Mouse (Mus musculus): Measurements from ENCODE around the gene Scd3. TPM values are rescaled to one million over a fixed set of nuclear protein-coding genes. Genes with fewer than 3 reads are reported as not detected.

Scd3 gene
- polyA plus RNA-seq, 1 experiment = 0.05 TPM

DNA sequence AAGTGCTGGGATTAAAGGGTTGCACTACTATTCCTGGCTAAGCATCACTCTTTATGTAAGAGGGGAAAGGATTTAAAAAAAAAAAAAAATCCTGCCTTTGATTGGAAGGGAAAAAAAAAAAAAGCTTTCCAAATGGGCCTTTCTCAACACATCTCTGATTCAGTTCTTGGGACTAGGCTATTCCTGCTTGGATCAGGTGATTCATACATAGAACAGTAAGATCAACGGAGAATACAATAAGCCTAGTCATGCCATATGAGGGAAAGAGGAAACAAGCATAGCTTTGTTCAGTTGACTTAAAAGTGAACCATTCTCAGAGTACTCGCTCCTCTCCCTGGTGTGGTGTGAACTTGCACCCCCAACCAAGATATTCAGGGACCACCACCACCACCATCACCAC, 35.8 kb downstream of the Scd3 start:
- Histone ChIP-seq H3K79me2 (ENCODE audit: control insufficient read depth, insufficient read depth) (no peaks in the 10 kb centered on the region), H3K27me3 (ENCODE audit: control insufficient read depth, insufficient read depth, insufficient read length) (no peaks in the 10 kb centered on the region), H3ac (ENCODE audit: control insufficient read depth, insufficient read length) (no peak overlapping the region), H3K36me3 (ENCODE audit: control insufficient read depth, insufficient read depth) (no peaks in the 10 kb centered on the region), H3K4me3 (no peak overlapping the region), H3K4me2 (ENCODE audit: low read depth) (no peak overlapping the region)
- TF ChIP-seq MYOD1 (IDR thresholded peaks at IDR 0.05; ENCODE audit: control insufficient read depth in 1 of 3, insufficient read length in 2 of 3, low read depth in 2 of 3) (no peak), MYOG (IDR thresholded peaks at IDR 0.05; ENCODE audit: control insufficient read depth in 1 of 3, insufficient read depth in 1 of 3, insufficient read length in 2 of 3, low read depth in 2 of 3) (no peak), REST (IDR thresholded peaks at IDR 0.05; ENCODE audit: insufficient read depth, insufficient read length) (no peak), TCF3 (IDR thresholded peaks at IDR 0.05; ENCODE audit: insufficient read length, low read depth) (no peak), SRF (IDR thresholded peaks at IDR 0.05; ENCODE audit: control insufficient read depth, insufficient read length, low read depth) (no peak), TCF12 (IDR thresholded peaks at IDR 0.05; ENCODE audit: insufficient read depth, poor library complexity, severe bottlenecking) (no peak), USF1 (IDR thresholded peaks at IDR 0.05; ENCODE audit: low read depth) (no peak), POLR2AphosphoS2 (IDR thresholded peaks at IDR 0.05; ENCODE audit: insufficient read length, low read depth) (no peak), MAX (IDR thresholded peaks at IDR 0.05; ENCODE audit: low read depth) (no peak), E2F4 (IDR thresholded peaks at IDR 0.05; ENCODE audit: insufficient read depth) (no peak), CEBPB (IDR thresholded peaks at IDR 0.05; ENCODE audit: insufficient read depth, poor library complexity, severe bottlenecking) (no peak), POLR2A (IDR thresholded peaks at IDR 0.05; ENCODE audit: insufficient read length, low read depth) (no peak)

DNA sequence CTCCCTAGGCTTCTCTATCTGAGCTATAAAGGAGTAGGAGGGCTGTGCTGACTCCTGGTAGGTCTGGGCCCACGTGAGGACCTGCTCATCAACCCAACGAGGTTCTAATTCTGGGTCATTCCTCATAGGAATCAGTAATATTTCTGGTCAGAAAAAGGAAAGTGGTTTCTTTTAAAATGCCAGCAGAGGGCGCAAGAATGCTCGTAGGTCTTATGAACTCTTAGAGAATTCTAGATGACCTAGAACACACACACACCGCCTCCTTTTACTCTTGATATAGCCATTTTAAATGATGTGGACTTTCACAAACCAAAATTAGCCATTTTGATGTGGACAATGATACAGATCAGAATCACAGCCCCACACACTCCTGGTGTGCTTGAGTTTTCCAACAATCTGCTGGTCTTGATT, 42.7 kb downstream of the Scd3 start:
- H3K79me2 ChIP-seq (ENCODE audit: control insufficient read depth, insufficient read depth) = peaks cover 17% of the 10 kb centered on the region
- no peak overlapping the region for H3ac ChIP-seq (ENCODE audit: control insufficient read depth, insufficient read length)
- peak overlapping the region; percentile 100 for H3K4me2 ChIP-seq (ENCODE audit: low read depth)
- no peaks in the 10 kb centered on the region for H3K36me3 ChIP-seq (ENCODE audit: control insufficient read depth, insufficient read depth)
- TF ChIP-seq MYOG (IDR thresholded peaks at IDR 0.05; ENCODE audit: control insufficient read depth in 1 of 3, insufficient read depth in 1 of 3, insufficient read length in 2 of 3, low read depth in 2 of 3) (no peak), POLR2A (IDR thresholded peaks at IDR 0.05; ENCODE audit: insufficient read length, low read depth) (no peak), POLR2AphosphoS2 (IDR thresholded peaks at IDR 0.05; ENCODE audit: insufficient read length, low read depth) (no peak), SRF (IDR thresholded peaks at IDR 0.05; ENCODE audit: control insufficient read depth, insufficient read length, low read depth) (no peak), E2F4 (IDR thresholded peaks at IDR 0.05; ENCODE audit: insufficient read depth) (no peak), REST (IDR thresholded peaks at IDR 0.05; ENCODE audit: insufficient read depth, insufficient read length) (no peak), MAX (IDR thresholded peaks at IDR 0.05; ENCODE audit: low read depth) (no peak), TCF3 (IDR thresholded peaks at IDR 0.05; ENCODE audit: insufficient read length, low read depth) (no peak), MYOD1 (IDR thresholded peaks at IDR 0.05; ENCODE audit: control insufficient read depth in 1 of 3, insufficient read length in 2 of 3, low read depth in 2 of 3) (no peak), TCF12 (IDR thresholded peaks at IDR 0.05; ENCODE audit: insufficient read depth, poor library complexity, severe bottlenecking) (no peak), USF1 (IDR thresholded peaks at IDR 0.05; ENCODE audit: low read depth) (no peak), CEBPB (IDR thresholded peaks at IDR 0.05; ENCODE audit: insufficient read depth, poor library complexity, severe bottlenecking) (no peak)
- H3K4me3 ChIP-seq = no peak overlapping the region
- no peaks in the 10 kb centered on the region for H3K27me3 ChIP-seq (ENCODE audit: control insufficient read depth, insufficient read depth, insufficient read length)

DNA sequence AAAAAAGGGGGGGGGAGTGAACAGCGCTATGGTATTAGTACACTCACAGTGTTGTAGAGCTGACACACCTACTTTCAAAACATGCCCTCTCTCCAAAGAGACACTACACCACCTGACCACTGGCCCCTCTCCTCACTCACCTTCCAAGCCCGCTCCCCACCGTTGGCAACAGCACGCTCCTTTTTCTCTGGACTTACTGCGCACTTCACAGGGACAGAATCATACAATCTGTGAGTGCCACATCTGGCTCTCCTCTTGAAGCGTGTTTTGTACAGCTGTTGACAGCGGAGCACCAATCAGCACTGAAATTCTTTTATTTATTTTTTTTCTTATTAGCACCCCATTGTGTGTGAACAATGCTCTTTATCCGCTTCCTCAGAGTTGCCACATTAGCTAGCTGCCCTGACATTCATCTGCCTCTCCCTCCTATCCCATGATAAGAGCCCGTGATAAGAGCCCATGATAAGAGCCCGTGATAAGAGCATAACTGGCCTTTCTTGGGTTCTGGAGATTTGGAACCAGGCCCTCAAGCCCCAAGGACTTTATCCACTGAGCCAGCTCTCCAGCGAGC, 43.4 kb downstream of the Scd3 start:
- TF ChIP-seq SRF (IDR thresholded peaks at IDR 0.05; ENCODE audit: control insufficient read depth, insufficient read length, low read depth) = no peak
- TF ChIP-seq MYOG (IDR thresholded peaks at IDR 0.05; ENCODE audit: control insufficient read depth in 1 of 3, insufficient read depth in 1 of 3, insufficient read length in 2 of 3, low read depth in 2 of 3) = no peak
- no peak for TF ChIP-seq POLR2AphosphoS2 (IDR thresholded peaks at IDR 0.05; ENCODE audit: insufficient read length, low read depth)
- TF ChIP-seq TCF12 (IDR thresholded peaks at IDR 0.05; ENCODE audit: insufficient read depth, poor library complexity, severe bottlenecking) = no peak
- TF ChIP-seq POLR2A (IDR thresholded peaks at IDR 0.05; ENCODE audit: insufficient read length, low read depth) = no peak
- no peak for TF ChIP-seq CEBPB (IDR thresholded peaks at IDR 0.05; ENCODE audit: insufficient read depth, poor library complexity, severe bottlenecking)
- no peak for TF ChIP-seq MYOD1 (IDR thresholded peaks at IDR 0.05; ENCODE audit: control insufficient read depth in 1 of 3, insufficient read length in 2 of 3, low read depth in 2 of 3)
- no peak for TF ChIP-seq TCF3 (IDR thresholded peaks at IDR 0.05; ENCODE audit: insufficient read length, low read depth)
- no peak for TF ChIP-seq USF1 (IDR thresholded peaks at IDR 0.05; ENCODE audit: low read depth)
- no peak for TF ChIP-seq REST (IDR thresholded peaks at IDR 0.05; ENCODE audit: insufficient read depth, insufficient read length)
- Histone ChIP-seq H3K4me2 (ENCODE audit: low read depth) (peak overlapping the region; percentile 100), H3K36me3 (ENCODE audit: control insufficient read depth, insufficient read depth) (no peaks in the 10 kb centered on the region), H3K79me2 (ENCODE audit: control insufficient read depth, insufficient read depth) (peaks cover 17% of the 10 kb centered on the region), H3K4me3 (peak overlapping the region; percentile 40), H3K27me3 (ENCODE audit: control insufficient read depth, insufficient read depth, insufficient read length) (no peaks in the 10 kb centered on the region), H3ac (ENCODE audit: control insufficient read depth, insufficient read length) (no peak overlapping the region)

DNA sequence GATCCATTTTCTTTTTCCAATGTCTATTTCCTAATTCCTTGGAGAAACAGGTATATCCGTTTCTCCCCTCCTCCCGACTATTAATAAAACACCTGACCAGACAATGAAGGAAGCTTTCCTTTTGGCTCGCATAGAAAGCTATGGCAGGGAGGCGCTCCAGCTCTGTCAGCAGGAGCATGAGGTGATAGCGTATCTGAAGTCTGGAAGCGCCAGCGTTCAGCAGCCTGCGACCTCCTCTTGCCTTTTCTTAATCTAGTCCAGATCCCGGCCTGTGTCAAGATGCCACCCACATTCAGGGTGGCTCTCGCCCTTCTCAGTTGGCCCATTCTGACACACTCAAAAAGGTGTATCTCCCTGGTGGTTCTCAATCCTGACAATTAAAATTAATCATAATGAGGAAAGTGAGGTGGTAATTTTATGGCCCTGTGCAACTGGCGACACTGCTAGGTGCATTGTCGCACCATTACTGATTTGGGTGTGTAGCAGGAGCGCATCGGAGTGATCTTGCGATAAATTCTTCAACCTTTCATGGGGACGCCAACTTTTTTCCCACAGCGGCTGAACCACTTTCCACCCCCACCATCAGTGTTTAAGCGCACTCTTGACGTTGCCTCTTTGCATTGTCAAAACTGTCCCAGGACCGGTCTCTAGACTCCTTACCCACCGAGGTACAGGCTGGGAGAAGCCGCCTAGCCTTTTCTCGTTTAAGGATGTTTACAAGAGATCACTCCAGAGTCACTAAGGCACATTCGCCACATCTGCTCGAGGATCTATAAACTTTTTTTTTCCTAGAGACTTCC, 44.4 kb downstream of the Scd3 start:
- H3K4me2 ChIP-seq (ENCODE audit: low read depth) = peak overlapping the region; percentile 100
- peak overlapping the region; percentile 40 for H3K4me3 ChIP-seq
- no peaks in the 10 kb centered on the region for H3K27me3 ChIP-seq (ENCODE audit: control insufficient read depth, insufficient read depth, insufficient read length)
- H3K79me2 ChIP-seq (ENCODE audit: control insufficient read depth, insufficient read depth) = peaks cover 17% of the 10 kb centered on the region
- peak overlapping the region; percentile 1 for H3ac ChIP-seq (ENCODE audit: control insufficient read depth, insufficient read length)
- peak; percentile 28 for TF ChIP-seq POLR2A (IDR thresholded peaks at IDR 0.05; ENCODE audit: insufficient read length, low read depth)
- no peak for TF ChIP-seq E2F4 (IDR thresholded peaks at IDR 0.05; ENCODE audit: insufficient read depth)
- TF ChIP-seq TCF3 (IDR thresholded peaks at IDR 0.05; ENCODE audit: insufficient read length, low read depth) = no peak
- no peak for TF ChIP-seq MYOG (IDR thresholded peaks at IDR 0.05; ENCODE audit: control insufficient read depth in 1 of 3, insufficient read depth in 1 of 3, insufficient read length in 2 of 3, low read depth in 2 of 3)
- TF ChIP-seq MAX (IDR thresholded peaks at IDR 0.05; ENCODE audit: low read depth) = no peak
- TF ChIP-seq REST (IDR thresholded peaks at IDR 0.05; ENCODE audit: insufficient read depth, insufficient read length) = no peak
- no peak for TF ChIP-seq TCF12 (IDR thresholded peaks at IDR 0.05; ENCODE audit: insufficient read depth, poor library complexity, severe bottlenecking)
- TF ChIP-seq POLR2AphosphoS2 (IDR thresholded peaks at IDR 0.05; ENCODE audit: insufficient read length, low read depth) = peak; percentile 42
- TF ChIP-seq CEBPB (IDR thresholded peaks at IDR 0.05; ENCODE audit: insufficient read depth, poor library complexity, severe bottlenecking) = no peak
- TF ChIP-seq USF1 (IDR thresholded peaks at IDR 0.05; ENCODE audit: low read depth) = no peak
- TF ChIP-seq MYOD1 (IDR thresholded peaks at IDR 0.05; ENCODE audit: control insufficient read depth in 1 of 3, insufficient read length in 2 of 3, low read depth in 2 of 3) = no peak
- TF ChIP-seq SRF (IDR thresholded peaks at IDR 0.05; ENCODE audit: control insufficient read depth, insufficient read length, low read depth) = no peak
- H3K36me3 ChIP-seq (ENCODE audit: control insufficient read depth, insufficient read depth) = no peaks in the 10 kb centered on the region
